Mouse (Mus musculus) ES-E14 (cell line): ENCODE measurements around the gene Crocc.

Experiments
- MAFK ChIP-seq: IDR thresholded peaks from 2 replicates; pipeline ENCODE4 v1.6.1; 2014; ENCODE audit warnings: mild to moderate bottlenecking, low read depth, low read length, inconsistent platforms; ENCODE audit not compliant: insufficient read depth
- ZC3H11A ChIP-seq: IDR thresholded peaks from 2 replicates; pipeline ENCODE4 v1.6.1; 2012; ENCODE audit warnings: low read depth, mild to moderate bottlenecking, inconsistent platforms, low read length, borderline replicate concordance

DNA sequence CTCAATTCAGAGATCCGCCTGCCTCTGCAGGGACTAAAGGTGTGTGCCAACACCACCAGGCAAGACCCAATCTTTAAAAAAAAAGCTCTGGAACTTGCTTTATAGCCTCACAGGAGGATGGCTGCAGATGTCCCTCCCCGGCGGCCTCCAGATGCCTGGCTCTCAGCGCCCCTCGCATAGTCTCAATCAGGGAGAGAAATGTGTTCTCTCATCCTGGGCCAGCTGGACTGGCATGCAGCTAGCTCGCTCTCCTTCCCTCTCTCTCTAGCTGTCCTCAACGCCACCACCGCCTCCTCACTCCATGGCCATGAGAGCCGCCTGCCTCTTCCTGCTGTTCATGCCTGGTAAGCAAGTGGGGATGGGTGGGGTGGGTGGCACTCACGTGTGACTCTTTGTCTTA is 47.8 kb downstream of the Crocc start:
- no peak for TF ChIP-seq MAFK
- TF ChIP-seq ZC3H11A: no peak
